Mouse (Mus musculus): ENCODE results near the gene Mtus2. TPM values are rescaled to one million over a fixed set of nuclear protein-coding genes. Genes with fewer than 3 reads are reported as not detected.

Mtus2 gene
- polyA plus RNA-seq, 1 experiment, result 10.6 TPM

- no peak for DNase-seq (ENCODE audit: low read depth)
Observed at GRCm38 (mm10) chr5:148181308-148181630, 224.1 kb downstream of the Mtus2 start.

- no peak for DNase-seq (ENCODE audit: low read depth)
Observed at GRCm38 (mm10) chr5:148181901-148182300, 224.8 kb downstream of the Mtus2 start.

DNA sequence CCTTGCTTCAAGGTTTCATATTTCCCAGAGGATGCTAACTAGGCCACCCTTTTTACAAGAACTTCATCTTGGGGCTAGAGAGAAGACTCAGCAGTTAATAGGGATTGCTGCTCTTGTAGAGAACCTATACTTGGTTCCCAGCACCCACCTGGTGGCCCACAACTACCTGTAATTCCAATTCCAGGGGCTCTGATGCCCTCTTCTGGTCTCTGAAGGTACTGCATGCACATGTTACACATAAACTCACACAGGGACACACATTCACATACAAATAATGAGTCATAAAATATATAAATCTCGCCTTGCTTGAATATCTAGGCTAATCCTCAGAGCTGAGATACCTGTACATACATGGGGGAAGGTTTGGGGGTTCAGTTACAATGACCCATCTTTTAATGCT, 228.8 kb downstream of the Mtus2 start:
- DNase-seq (ENCODE audit: low read depth), result no peak

DNA sequence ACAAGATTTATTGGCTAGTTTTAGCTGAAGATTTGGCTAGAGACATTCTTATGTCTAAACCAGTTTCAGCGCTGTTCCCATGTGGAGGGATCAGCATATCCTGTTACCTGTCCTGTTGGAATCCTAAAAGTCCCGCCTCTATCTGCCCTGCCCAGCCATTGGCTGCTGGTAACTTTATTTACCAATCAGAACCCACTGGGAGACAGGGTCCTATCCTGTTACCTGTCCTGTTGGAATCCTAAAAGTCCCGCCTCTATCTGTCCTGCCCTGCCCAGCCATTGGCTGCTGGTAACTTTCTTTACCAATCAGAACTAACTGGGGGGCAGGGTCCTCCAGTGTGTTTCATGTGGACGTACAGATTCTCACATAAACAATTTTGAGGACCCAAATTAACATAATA, 234.3 kb downstream of the Mtus2 start:
- no peak for DNase-seq (ENCODE audit: low read depth)

DNA sequence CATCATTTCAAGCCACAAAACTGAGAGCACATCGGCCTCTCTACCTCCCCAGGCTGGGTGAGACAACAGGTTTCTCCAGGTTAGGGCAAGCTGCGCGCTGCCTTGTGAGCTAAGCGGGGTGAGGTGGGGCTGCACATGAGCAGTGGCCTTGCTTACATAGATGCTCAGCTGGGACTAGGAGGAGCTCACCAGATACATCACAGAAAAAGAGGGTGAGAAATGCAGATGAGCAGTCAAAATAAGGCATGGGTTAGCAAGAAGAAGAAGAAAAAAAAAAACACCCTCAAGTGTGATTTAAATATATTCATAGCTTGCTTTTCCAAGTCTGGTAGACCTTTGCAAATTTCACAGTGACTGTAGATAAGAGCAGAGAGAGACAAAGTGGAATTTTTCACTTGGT, 254.7 kb downstream of the Mtus2 start:
- no peak for DNase-seq (ENCODE audit: low read depth)

GRCm38 (mm10) chr5:148216786-148217185, 259.7 kb downstream of the Mtus2 start:
- no peak for DNase-seq (ENCODE audit: low read depth)

- DNase-seq (ENCODE audit: low read depth), result no peak
Observed at GRCm38 (mm10) chr5:148222898-148223297, 265.8 kb downstream of the Mtus2 start.

DNA sequence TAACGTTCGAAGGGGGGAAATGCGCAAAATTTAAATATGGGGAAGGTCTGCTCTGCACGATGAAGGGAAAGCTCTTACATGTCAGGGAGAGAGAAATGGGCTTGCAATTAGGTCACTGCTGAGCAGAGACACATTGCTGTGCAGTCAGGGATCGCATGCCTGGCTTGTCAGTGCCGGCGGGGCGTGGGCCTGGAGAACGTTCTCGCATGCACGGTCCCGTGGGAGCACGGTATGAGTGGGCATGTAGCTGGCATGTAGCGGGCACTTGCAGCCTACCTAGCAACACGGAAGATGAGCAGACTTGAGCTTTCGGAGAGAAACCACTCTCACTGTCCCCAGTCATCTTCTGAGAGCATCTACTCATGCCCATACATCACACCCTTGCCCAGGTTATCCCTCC, 266.9 kb downstream of the Mtus2 start:
- DNase-seq (ENCODE audit: low read depth), result no peak

GRCm38 (mm10) chr5:148233714-148234113, 276.6 kb downstream of the Mtus2 start:
- no peak for DNase-seq (ENCODE audit: low read depth)

DNA sequence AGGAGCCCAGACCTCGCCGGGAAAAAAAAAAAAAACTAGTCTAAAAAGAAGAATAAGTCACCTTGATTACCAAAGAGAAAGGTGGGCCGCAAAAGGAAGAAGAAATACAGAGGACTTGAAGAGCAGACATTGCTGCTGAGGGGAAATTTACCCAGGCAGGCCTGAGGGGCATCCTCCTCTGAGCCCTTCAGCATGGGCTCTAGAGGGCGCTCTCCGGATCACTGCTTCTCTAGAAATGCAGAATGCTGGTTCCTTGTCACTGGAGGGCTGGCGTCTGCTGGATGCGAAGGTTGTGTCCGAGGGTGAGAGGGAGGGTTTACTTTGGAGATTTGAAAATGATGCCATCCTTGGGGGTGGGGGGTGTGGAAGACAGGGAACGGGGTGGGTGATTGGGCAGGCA, 279.5 kb downstream of the Mtus2 start:
- no peak for DNase-seq (ENCODE audit: low read depth)

DNA sequence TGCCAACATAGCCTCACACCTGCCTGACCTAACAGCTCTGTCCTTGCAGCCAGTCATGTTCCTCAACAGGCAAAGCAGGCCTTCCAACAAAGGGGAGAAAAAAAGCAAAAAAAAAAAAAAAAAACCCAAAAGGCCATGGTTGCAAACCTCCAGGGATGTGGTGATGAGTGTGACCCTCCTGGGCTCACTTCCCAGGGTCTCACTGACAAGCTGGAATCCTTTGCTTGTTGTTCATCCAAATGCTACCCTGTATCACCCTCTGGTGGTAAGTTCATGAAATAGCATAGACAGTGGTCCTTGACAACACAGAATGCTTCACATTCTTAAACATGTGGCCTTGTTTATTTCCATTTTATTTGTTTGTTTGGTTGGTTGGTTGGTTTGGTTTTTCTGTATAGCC, 281.9 kb downstream of the Mtus2 start:
- DNase-seq (ENCODE audit: low read depth), result no peak

DNA sequence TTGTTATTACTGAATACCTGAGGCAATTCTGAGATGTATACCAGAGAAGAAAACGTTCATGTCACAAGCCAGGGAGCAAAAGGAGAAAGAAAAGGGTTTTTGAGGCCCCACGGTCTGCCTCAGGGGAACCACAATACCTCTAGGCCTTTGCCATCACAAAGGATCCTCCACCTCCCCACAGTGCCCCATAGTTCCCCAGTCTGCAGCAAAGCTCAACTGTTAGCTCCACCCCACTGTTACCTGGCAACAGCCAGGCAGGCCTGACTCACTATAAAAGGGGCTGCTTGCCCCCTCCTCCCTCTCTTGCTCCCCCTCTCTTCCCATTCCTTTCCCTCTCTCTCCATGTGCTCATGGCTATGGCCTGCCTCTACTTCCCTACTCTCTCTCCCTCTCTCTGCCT, 282.6 kb downstream of the Mtus2 start:
- no peak for DNase-seq (ENCODE audit: low read depth)

DNA sequence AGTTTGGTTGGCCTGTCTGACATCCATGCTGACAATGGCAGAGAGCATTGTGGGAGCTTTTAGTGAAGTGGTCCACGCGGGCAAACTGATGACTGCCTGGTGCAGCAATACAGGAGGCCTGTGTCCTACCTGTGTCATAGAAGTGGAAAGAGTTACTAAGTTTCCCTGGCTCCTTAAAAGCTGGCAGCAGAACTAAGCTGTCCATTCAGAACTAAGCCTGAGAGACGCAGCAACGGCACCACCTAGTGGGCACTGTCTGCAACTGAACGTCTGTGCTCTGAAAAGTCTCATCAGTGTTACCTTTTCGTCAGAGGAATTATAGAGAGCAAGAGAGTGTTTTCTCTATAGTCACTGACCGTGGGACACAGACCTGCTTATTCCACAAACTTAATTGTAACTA, 284.8 kb downstream of the Mtus2 start:
- DNase-seq (ENCODE audit: low read depth), result no peak

- DNase-seq (ENCODE audit: low read depth), result no peak
Observed at GRCm38 (mm10) chr5:148244471-148244870, 287.4 kb downstream of the Mtus2 start.

GRCm38 (mm10) chr5:148245386-148245785, 288.3 kb downstream of the Mtus2 start:
- DNase-seq (ENCODE audit: low read depth), result no peak

- DNase-seq (ENCODE audit: low read depth), result no peak
Observed at GRCm38 (mm10) chr5:148248236-148248635, 291.1 kb downstream of the Mtus2 start.

DNA sequence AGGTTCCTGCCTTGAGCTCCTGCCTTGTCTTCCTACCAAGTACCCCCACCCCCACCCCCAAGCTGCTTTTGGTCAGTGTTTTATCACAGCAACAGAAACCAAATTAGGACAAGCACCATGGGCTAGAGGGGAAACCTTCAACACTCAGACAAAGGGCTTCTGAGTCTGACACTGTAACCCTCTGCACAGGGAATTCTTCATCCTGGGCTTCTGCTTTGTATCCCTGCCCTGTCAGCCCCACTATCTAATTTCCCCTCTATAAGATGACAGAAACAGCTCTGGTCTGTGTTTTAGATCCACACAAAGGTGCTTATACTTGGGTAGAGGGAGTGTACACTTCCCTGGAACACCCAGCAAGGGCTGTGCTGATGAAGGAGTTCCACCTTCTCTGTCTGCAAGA, 294.7 kb downstream of the Mtus2 start:
- no peak for DNase-seq (ENCODE audit: low read depth)

GRCm38 (mm10) chr5:148262016-148262415, 304.9 kb downstream of the Mtus2 start:
- no peak for DNase-seq (ENCODE audit: low read depth)

DNA sequence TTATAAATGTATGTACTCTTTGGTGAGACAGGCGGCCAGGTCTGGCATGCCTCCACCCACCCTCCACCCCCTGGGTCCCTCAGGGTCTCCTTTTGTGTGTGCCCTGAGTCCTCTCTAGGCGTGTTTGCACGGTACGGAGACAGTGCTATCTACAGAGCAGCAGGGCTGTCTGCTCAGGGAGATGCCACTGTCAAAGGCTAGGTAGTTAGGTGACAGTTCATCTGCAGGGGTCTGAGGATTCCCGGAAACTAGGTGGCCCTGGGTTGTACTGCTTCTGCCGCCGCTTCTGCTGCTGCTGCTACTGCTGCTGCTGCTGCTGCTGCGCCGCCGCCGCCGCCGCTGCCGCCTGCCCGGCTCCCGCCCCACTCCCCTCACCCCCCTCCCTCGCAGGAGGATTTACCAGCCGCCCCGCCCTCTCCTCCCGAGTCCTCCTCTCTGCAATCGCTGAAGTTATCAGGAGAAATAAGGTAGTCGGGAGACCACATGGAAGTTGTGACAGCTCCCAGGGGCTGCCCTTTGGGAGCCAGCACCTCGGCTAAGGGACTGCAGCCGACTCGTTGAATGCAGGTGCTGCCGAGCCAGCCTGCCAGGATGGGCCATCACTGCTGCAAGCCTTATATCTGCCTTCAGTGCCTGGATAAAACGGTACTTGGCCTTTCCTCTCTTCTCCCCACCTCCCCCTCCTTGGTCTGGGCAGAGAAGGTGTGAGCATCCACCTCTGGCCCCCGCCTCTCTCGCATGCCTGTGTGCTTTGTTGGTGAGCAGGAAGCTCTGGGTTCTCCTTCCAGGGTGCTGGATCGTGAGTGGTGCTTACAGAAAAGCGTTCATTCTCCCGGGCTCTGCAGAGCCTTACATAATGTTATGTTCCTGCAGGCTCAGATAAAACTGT, 307.9 kb downstream of the Mtus2 start:
- no peak for DNase-seq (ENCODE audit: low read depth)

GRCm38 (mm10) chr5:148266841-148267240, 309.7 kb downstream of the Mtus2 start:
- no peak for DNase-seq (ENCODE audit: low read depth)

DNA sequence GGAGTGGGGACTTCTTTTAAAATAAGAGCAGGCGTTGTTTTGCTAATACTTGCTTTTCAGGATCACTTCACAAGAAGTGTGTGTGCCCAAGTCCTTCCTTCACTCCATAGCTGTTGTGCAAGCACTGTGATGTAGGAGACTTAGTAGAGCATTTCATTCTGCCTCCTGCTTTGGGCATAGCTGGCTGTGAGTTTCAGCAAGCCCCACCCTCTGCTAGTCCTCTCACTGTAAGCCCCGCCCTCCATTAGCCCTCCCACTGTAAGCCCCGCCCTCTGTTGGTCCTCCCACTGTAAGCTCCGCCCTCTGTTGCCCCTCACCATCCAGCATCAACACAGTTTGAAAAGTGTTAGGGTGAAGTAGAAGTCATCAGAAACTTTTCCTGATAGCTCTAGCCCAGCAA, 310.3 kb downstream of the Mtus2 start:
- DNase-seq (ENCODE audit: low read depth), result no peak

DNA sequence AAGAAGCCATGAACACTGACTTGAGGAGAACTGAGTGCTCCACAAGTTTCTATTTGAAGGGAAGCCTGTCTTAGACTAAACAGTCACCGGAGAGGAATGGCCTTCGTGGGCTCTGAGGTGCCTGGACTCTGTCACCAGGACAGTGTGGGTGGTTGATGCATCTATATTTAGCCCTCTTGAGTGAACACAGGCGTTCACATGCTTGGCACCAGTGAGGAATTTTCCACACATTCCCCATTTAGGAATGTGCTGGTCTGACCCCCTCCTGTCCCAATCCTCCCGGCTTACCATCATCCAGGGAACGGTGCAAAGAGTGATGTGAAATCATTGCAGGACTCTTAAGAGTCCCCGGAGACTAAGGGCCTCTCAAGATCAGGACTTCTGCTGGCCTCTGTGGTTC, 314.9 kb downstream of the Mtus2 start:
- DNase-seq (ENCODE audit: low read depth), result no peak

DNA sequence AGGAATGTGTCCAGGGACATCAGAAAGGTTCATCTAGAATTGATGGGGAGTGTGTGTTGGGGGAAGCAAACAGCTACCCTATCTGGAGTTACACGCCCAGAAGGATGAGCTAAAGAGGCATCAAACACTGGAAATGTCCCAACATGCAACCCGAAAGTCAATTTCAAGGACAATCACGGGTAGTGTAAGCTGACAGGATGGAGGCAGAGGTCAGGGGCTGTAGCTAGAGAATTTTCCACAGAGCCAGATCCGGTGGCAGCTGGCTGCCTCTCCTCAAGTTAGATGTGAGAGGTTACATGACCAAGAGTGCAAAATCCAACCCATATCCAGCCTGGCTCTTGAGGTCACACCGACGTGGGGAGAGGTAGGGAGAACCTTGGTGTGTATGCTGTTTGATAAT, 315.7 kb downstream of the Mtus2 start:
- DNase-seq (ENCODE audit: low read depth), result no peak

GRCm38 (mm10) chr5:148278233-148278632, 321.1 kb downstream of the Mtus2 start:
- no peak for DNase-seq (ENCODE audit: low read depth)
